Mouse (Mus musculus) C2C12 (cell line): Measurements from ENCODE around the gene Tmem117. TPM values are rescaled to one million over a fixed set of nuclear protein-coding genes. Genes with fewer than 3 reads are reported as not detected.

Source experiments
- H3K27me3 ChIP-seq: one replicate; pipeline ENCODE4 v1.6.1; 2011; ENCODE audit not compliant: control insufficient read depth, insufficient read depth, insufficient read length
- H3K36me3 ChIP-seq: one replicate; pipeline ENCODE4 v1.6.1; 2011; ENCODE audit not compliant: control insufficient read depth, insufficient read depth
- H3K4me3 ChIP-seq: one replicate; pipeline ENCODE4 v1.5.1; 2011; ENCODE audit warnings: mild to moderate bottlenecking, control low read depth; ENCODE audit not compliant: poor library complexity, insufficient read depth, severe bottlenecking
- H3K79me2 ChIP-seq: one replicate; pipeline ENCODE4 v1.6.1; 2011; ENCODE audit not compliant: control insufficient read depth, insufficient read depth
- H3K79me3 ChIP-seq: one replicate; pipeline ENCODE4 v1.6.1; 2011; ENCODE audit warnings: low read depth, control low read depth
- H3ac ChIP-seq: one replicate; pipeline ENCODE3; 2011; ENCODE audit warnings: low read depth; ENCODE audit not compliant: control insufficient read depth, insufficient read length
- CEBPB ChIP-seq: IDR thresholded peaks from one replicate; pipeline ENCODE4 v1.6.1; 2011; ENCODE audit warnings: low read depth, mild to moderate bottlenecking, control low read depth, moderate library complexity
- CTCF ChIP-seq: IDR thresholded peaks from one replicate; pipeline ENCODE4 v1.5.1; 2011; ENCODE audit not compliant: control insufficient read depth, insufficient read depth, insufficient read length
- FOSL1 ChIP-seq: IDR thresholded peaks from one replicate; pipeline ENCODE4 v1.8.0; 2011; ENCODE audit warnings: mild to moderate bottlenecking, low read length; ENCODE audit not compliant: poor library complexity, insufficient read depth, severe bottlenecking
- MAX ChIP-seq: IDR thresholded peaks from one replicate; pipeline ENCODE4 v1.6.1; 2011; ENCODE audit warnings: mild to moderate bottlenecking, control low read depth
- MYOD1 ChIP-seq: IDR thresholded peaks from one replicate; pipeline ENCODE4 v1.6.1; 2011; ENCODE audit warnings: low read depth; ENCODE audit not compliant: control insufficient read depth, insufficient read length
- MYOG ChIP-seq: IDR thresholded peaks from one replicate; pipeline ENCODE4 v1.6.1; 2011; ENCODE audit not compliant: control insufficient read depth, insufficient read length; ENCODE audit errors: extremely low read depth
- USF1 ChIP-seq: IDR thresholded peaks from one replicate; pipeline ENCODE4 v1.6.1; 2011; ENCODE audit warnings: low read depth, mild to moderate bottlenecking, control low read depth, moderate library complexity
- polyA plus RNA-seq: library from polyadenylated mRNA; unstranded; fragments of >200 nt; fragmentation: generic; extraction: Trizol; gene quantifications from one replicate; pipeline ENCODE4 v1.2.1, GENCODE M21; 2012; ENCODE audit warnings: missing spikeins

Tmem117 gene
- polyA plus RNA-seq, 1 experiment: 0.06 TPM

DNA sequence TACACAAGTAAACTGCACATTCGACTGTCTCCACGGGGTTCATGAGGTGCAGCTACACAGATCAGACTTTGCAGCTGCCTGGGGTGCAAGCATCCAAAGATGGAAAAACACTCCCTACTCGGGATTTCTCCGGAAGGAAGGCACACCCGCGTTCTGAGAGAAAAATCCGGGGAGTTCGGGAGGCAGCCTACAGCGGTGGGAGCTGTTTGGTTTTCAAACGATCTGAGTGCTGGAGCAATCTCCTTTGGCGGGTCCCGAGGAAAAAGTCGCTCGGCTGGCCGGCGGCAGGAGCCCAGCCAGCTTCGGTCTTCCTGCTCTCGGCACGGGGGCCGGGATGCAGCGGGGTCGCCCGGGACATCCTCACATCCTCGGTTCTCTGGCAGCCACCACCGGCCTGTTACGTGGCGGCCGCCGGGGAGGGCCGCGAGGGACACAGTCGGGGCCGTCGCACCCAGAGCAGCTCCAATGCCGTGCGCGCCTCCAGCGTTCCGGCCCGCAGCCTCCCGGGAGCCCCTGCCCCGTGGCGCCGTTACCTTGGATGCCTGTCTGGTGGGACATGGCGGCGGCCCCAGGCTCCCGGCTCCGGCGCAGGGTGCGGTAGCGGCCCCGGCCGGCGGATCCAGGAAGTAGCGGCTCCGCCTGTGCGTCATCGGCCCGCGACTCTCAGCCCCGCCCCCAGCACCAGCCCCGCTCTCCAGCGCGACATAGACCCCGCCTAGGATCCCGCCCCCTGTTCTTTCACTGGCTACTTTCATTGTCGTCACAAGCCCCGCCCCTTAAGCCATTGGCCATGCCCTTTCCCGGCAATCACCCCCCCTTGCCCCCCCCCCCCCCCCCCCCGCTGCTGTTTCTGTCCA is 39.6 kb upstream of the Tmem117 start, which contains the start of gene Twf1:
TSS of gene Twf1 (minus strand) at position 671 of the 857 bp plus-strand sequence.
- H3K27me3 ChIP-seq: no peaks in the 10 kb centered on the region
- peaks cover 35% of the 10 kb centered on the region for H3K36me3 ChIP-seq
- H3K79me3 ChIP-seq: peaks cover 30% of the 10 kb centered on the region
- peak within 1 kb of the TSS; percentile 95 for H3K4me3 ChIP-seq
- peak within 1 kb of the TSS; percentile 98 for H3ac ChIP-seq
- peaks cover 41% of the 10 kb centered on the region for H3K79me2 ChIP-seq
- TF ChIP-seq MYOG: no peak
- TF ChIP-seq FOSL1: no peak

DNA sequence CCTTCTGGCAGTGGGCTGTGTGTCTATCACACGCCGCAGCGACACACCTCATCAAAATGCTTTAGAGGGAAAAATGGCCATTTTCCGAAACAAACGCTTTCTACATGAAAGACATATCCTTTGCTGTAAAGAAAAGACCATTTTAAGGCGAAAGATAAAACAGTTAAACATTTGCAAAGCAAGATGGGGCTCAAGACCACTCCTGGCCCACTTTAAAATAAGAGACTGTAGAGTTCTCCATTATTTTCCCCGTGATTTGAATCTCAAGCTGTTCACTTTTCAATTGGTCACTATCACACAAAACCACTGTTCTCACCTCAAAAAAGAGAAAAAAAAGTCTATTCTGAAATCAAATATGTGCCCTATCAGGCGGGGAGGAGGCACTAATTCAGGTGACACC is 38.9 kb upstream of the Tmem117 start:
- Histone ChIP-seq H3K27me3 (no peaks in the 10 kb centered on the region), H3ac (no peak overlapping the region), H3K36me3 (peaks cover 29% of the 10 kb centered on the region), H3K79me2 (peaks cover 41% of the 10 kb centered on the region), H3K4me3 (peak overlapping the region; percentile 95), H3K79me3 (peaks cover 30% of the 10 kb centered on the region)
- TF ChIP-seq MYOG (no peak), FOSL1 (no peak), CTCF (no peak), CEBPB (no peak), USF1 (no peak), MAX (no peak), MYOD1 (no peak)

DNA sequence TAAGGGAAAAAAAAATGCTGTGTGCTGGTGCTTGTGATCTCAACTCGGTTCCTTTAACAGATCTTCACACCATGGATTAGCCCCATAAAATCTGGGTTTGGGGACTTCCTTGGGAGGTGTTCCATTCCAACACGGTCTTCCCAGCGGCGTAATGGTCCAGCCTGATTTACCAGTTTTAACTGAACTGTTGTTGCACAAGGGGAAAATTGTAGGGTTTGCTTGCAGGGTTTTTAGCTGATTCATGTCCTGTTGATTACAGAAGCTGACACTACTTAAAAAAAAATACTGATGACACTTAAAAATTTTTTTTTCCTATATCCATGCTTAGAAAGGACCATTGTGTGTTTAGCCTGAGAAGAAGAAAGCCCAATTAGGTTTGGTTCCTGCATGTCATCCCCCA is 37.7 kb upstream of the Tmem117 start:
- Histone ChIP-seq H3K79me3 (peaks cover 26% of the 10 kb centered on the region), H3ac (no peak overlapping the region), H3K4me3 (no peak overlapping the region), H3K36me3 (peaks cover 16% of the 10 kb centered on the region), H3K79me2 (peaks cover 32% of the 10 kb centered on the region), H3K27me3 (no peaks in the 10 kb centered on the region)
- no peak for TF ChIP-seq MYOD1
- TF ChIP-seq USF1: no peak
- no peak for TF ChIP-seq MYOG
- TF ChIP-seq FOSL1: no peak
- TF ChIP-seq MAX: no peak
- no peak for TF ChIP-seq CEBPB
- TF ChIP-seq CTCF: no peak

DNA sequence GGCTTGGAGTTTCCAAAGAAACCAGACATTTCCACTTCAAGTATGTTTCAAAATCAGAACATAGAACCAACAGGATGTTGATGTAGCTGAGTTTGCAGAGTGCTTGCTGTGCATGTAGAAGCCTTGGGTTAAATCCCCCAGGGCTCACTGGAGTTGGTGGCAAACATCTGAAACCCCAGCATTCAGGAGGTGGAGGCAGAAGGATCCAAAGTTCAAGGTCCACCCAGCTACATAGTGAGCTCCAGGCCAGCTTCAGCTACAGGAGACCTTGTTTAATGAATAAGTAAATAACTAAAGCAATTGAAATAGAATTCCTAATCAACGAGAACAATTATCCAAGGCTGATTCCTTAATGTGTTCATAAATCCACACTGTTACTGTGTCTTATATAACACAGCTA is 35.4 kb upstream of the Tmem117 start:
- Histone ChIP-seq H3ac (no peak overlapping the region), H3K27me3 (no peaks in the 10 kb centered on the region), H3K79me3 (peaks cover 6% of the 10 kb centered on the region), H3K36me3 (no peaks in the 10 kb centered on the region), H3K4me3 (no peak overlapping the region), H3K79me2 (peaks cover 10% of the 10 kb centered on the region)
- TF ChIP-seq MAX (no peak), MYOD1 (no peak), MYOG (no peak), USF1 (no peak), CEBPB (no peak), FOSL1 (no peak), CTCF (no peak)

DNA sequence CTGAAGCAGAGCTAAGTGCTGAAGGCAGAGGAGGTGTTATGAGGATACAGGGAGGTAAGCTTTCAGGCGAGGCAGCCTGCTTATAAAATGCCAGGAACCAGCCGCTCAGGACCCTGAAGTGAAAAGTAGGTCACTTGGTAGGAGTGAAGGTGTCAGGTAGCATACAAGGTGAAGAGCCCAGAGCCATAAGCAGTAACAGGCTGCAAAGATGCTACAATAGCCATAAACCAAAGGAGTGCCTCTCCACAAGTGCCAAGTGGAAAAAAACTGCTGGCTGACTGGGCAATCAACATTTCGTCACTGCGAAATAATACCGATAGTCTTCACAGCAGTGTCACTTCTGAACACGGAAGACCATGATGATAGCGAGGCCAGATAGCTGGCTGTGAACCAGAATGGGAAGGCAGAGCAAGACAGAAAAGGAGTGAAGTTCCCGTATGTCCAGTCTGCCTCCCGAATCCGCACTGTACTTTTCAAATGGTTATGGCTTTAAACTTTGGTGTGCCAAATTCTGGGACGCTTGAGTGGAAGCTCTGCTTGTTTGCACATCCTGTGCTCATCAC is 28.8 kb upstream of the Tmem117 start:
- H3K79me3 ChIP-seq: no peaks in the 10 kb centered on the region
- H3K4me3 ChIP-seq: no peak overlapping the region
- H3K79me2 ChIP-seq: no peaks in the 10 kb centered on the region
- peaks cover 4% of the 10 kb centered on the region for H3K27me3 ChIP-seq
- TF ChIP-seq CEBPB: no peak
- H3K36me3 ChIP-seq: no peaks in the 10 kb centered on the region
- no peak overlapping the region for H3ac ChIP-seq

DNA sequence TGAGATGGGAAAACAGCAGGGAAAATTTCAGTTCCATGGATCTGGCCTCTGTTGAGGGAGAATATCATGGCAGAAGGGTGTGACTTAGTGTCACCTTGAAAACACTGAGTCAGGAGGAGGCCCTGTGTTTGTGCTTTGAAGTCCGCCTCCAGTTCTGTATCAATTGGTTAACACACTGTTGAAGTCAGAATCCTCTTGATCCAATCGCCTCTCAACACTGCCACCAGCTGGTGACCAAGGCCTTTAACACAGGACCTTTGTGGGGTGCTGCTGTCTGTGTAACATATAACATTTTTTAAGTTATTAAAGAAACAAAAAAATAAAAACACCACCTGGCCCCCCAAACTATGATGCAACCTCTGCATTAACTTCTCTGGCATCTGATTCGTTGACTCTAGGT is 27.7 kb upstream of the Tmem117 start:
- no peaks in the 10 kb centered on the region for H3K79me3 ChIP-seq
- H3K4me3 ChIP-seq: no peak overlapping the region
- peaks cover 4% of the 10 kb centered on the region for H3K27me3 ChIP-seq
- TF ChIP-seq CTCF (peak; percentile 49), USF1 (no peak), CEBPB (no peak)
- H3K36me3 ChIP-seq: no peaks in the 10 kb centered on the region
- H3K79me2 ChIP-seq: no peaks in the 10 kb centered on the region
- H3ac ChIP-seq: no peak overlapping the region
